Mouse (Mus musculus) left cerebral cortex, postnatal 36 days (tissue): Measurements from ENCODE around the gene Tstd3. TPM values are rescaled to one million over a fixed set of nuclear protein-coding genes. Genes with fewer than 3 reads are reported as not detected.
"Not testable (repeated sequence)": the region's sequence is repeated elsewhere in the genome, so short reads cannot be mapped to it uniquely, and the experiment has no call there.

ENCODE experiments used
- DNase-seq, 2 experiments: peaks; one replicate each; pipeline ENCODE4 v3.0.0; 2021 to 2022; ENCODE audit warnings: low spot score in 2 of 2, mixed read lengths in 1 of 2
- intact Hi-C: fragments of 180-260 bp; cut with DNase I; formaldehyde crosslinking; loops from one replicate; pipeline ENCODE4 v1.15.1; 2025
- total RNA-seq, 2 experiments: library from RNA; stranded (reverse); gene quantifications; 2 replicates each; pipeline ENCODE4 v1.2.3; 2021

The Tstd3 gene
- total RNA-seq, 2 experiments from 2014 or later: 21.1 to 23.1 TPM

GRCm38 (mm10) chr4:21758860-21759259, 8.2 kb downstream of the Tstd3 start:
- no peak for DNase-seq
- intact Hi-C loops: no loop called here

- intact Hi-C loops: no loop called here
- no peak for DNase-seq
Observed at GRCm38 (mm10) chr4:21755123-21755789, 11.8 kb downstream of the Tstd3 start.

GRCm38 (mm10) chr4:21745723-21746122, 21.3 kb downstream of the Tstd3 start:
- intact Hi-C loops: no loop called here
- DNase-seq: no peak

- intact Hi-C loops, DNase-seq: not testable (repeated sequence)
Observed at GRCm38 (mm10) chr4:21744142-21744541, 22.9 kb downstream of the Tstd3 start.

GRCm38 (mm10) chr4:21739169-21739568, 27.8 kb downstream of the Tstd3 start:
- intact Hi-C loops: no loop called here
- DNase-seq: no peak

GRCm38 (mm10) chr4:21727615-21728165, 39.3 kb downstream of the Tstd3 start, which contains the start of gene Ccnc:
Ccnc (plus strand) TSS chr4:21727701.
- DNase-seq: peak; percentile 92 to 94
- intact Hi-C loops: loop anchor here (5.0 to 10.0 kb wide), 3 partner anchors 50 to 283 kb away; no protein-coding TSS in a partner anchor

- intact Hi-C loops: loop anchor here (5.0 to 10.0 kb wide), 3 partner anchors 50 to 282 kb away; no protein-coding TSS in a partner anchor
- DNase-seq: peak in 1 of 2 experiments; percentile 11
Observed at GRCm38 (mm10) chr4:21726912-21727614, 39.9 kb downstream of the Tstd3 start.

GRCm38 (mm10) chr4:21722752-21723334, 44.2 kb downstream of the Tstd3 start:
- no peak for DNase-seq
- intact Hi-C loops: loop anchor here (10.0 kb wide), 1 partner anchor 278 kb away; no protein-coding TSS in a partner anchor

GRCm38 (mm10) chr4:21712147-21712546, 54.9 kb downstream of the Tstd3 start:
- DNase-seq: no peak

More at GRCm38 (mm10) chr4:21712147-21712546, 54.9 kb downstream of the Tstd3 start:
- intact Hi-C loops: no loop called here

Other genes with a start within 250 kb of the Tstd3 start
- not detected for gene Prdm13, start 81.2 kb downstream of the Tstd3 start, total RNA-seq
- gene Ccnc, start 39.5 kb downstream of the Tstd3 start, total RNA-seq: 10 to 100 TPM; 28.8 to 38.9 TPM
- gene Usp45, start 56 bp downstream of the Tstd3 start, total RNA-seq: 10 to 100 TPM; 49.4 to 54.4 TPM
- gene Pnisr, start 80.4 kb upstream of the Tstd3 start, total RNA-seq: 100 to 1,000 TPM; 123 to 247 TPM
- 10 to 100 TPM; 11.3 to 14.0 TPM for gene Coq3, start 112.5 kb upstream of the Tstd3 start, total RNA-seq
- 10 to 100 TPM; 72.7 to 75.4 TPM for gene Faxc, start 164.1 kb upstream of the Tstd3 start, total RNA-seq